Mouse (Mus musculus) stomach, embryonic 14.5 days (tissue): ENCODE results near the gene Eapp. TPM values are rescaled to one million over a fixed set of nuclear protein-coding genes. Genes with fewer than 3 reads are reported as not detected.

Experiments used
- ATAC-seq: fragments of 200-750 bp; cut with Nextera tagmentation; 2 replicates; pipeline ENCODE4 v1.8.0; 2017; ENCODE audit warnings: low read depth, moderate TSS enrichment; ENCODE audit not compliant: insufficient number of reproducible peaks, insufficient read depth, low FRiP score
- H3K27ac ChIP-seq: fragments of 300-500 bp; sonication (generic); 2 replicates; pipeline ENCODE4 v1.5.1; 2014; ENCODE audit warnings: mild to moderate bottlenecking, low read length, moderate library complexity, mixed read lengths
- H3K27me3 ChIP-seq: fragments of 300-500 bp; sonication (generic); 2 replicates; pipeline ENCODE4 v1.6.1; 2014; ENCODE audit warnings: low read length, control low read depth, mixed read lengths; ENCODE audit not compliant: control insufficient read depth, insufficient read depth
- H3K36me3 ChIP-seq: fragments of 300-500 bp; sonication (generic); 2 replicates; pipeline ENCODE4 v1.6.1; 2014; ENCODE audit warnings: mild to moderate bottlenecking, control low read depth, low read length, moderate library complexity, mixed read lengths; ENCODE audit not compliant: control insufficient read depth, insufficient read depth
- H3K4me1 ChIP-seq: fragments of 300-500 bp; sonication (generic); 2 replicates; pipeline ENCODE4 v1.6.1; 2014; ENCODE audit warnings: low read length, control low read depth, mixed read lengths; ENCODE audit not compliant: control insufficient read depth, insufficient read depth
- H3K4me2 ChIP-seq: fragments of 300-500 bp; sonication (generic); replicated peaks from 2 replicates; pipeline ENCODE4 v1.6.1; 2014; ENCODE audit warnings: low read depth, low read length, control low read depth
- H3K4me3 ChIP-seq: fragments of 300-500 bp; sonication (generic); 2 replicates; pipeline ENCODE4 v1.5.1; 2014; ENCODE audit warnings: low read depth, low read length, control low read depth
- H3K9ac ChIP-seq: fragments of 300-500 bp; sonication (generic); replicated peaks from 2 replicates; pipeline ENCODE4 v1.6.1; 2014; ENCODE audit warnings: low read depth, mild to moderate bottlenecking, control low read depth, low read length, moderate library complexity, mixed read lengths
- H3K9me3 ChIP-seq: fragments of 300-500 bp; sonication (generic); 2 replicates; pipeline ENCODE4 v1.6.1; 2016; ENCODE audit warnings: low read depth, low read length, control low read depth; ENCODE audit not compliant: control insufficient read depth
- WGBS: fragments of 180-500 bp; shearing (Covaris S2); extraction: QIAGEN DNeasy Blood & Tissue Kit; methylation state at CpG from one replicate; pipeline ENCODE4 v1.1.7; 2014; 5-methylcytosine and 5-hydroxymethylcytosine counted together
- polyA plus RNA-seq: library from polyadenylated mRNA; unstranded; fragments of >200 nt; fragmentation: Nextera tagmentation; extraction: Ambion mirVana; gene quantifications from 2 replicates; pipeline ENCODE4 v1.2.1, GENCODE M21; 2014

Gene Eapp
- polyA plus RNA-seq, 1 experiment from 2014 or later, result 70.9 TPM

- peaks cover 13% of the 10 kb centered on the region; the same call in 1 of the 2 replicates for H3K4me1 ChIP-seq
- no peaks in the 10 kb centered on the region for H3K9me3 ChIP-seq
- H3K36me3 ChIP-seq, result peaks cover 4% of the 10 kb centered on the region; the same call in 1 of the 2 replicates
- WGBS, result 51% methylated on average over 4 of the region's 4 CpGs
- H3K4me3 ChIP-seq, result peak overlapping the region; percentile 69; the same call in 1 of the 2 replicates
- no peak for ATAC-seq
- peak overlapping the region; percentile 56; the same call in 1 of the 2 replicates for H3K4me2 ChIP-seq
- no peaks in the 10 kb centered on the region for H3K27me3 ChIP-seq
- no peak overlapping the region for H3K9ac ChIP-seq
- no peak overlapping the region for H3K27ac ChIP-seq
These were observed 41.6 kb downstream of the Eapp start for GRCm38 (mm10) chr12:54654141-54654540.

GRCm38 (mm10) chr12:54652346-54652745 is 43.4 kb downstream of the Eapp start:
- Histone ChIP-seq H3K27me3 (no peaks in the 10 kb centered on the region), H3K4me3 (no peak overlapping the region), H3K4me1 (peaks cover 13% of the 10 kb centered on the region; the same call in 1 of the 2 replicates), H3K4me2 (no peak overlapping the region), H3K36me3 (peaks cover 7% of the 10 kb centered on the region), H3K9me3 (no peaks in the 10 kb centered on the region), H3K27ac (no peak overlapping the region), H3K9ac (no peak overlapping the region)
- ATAC-seq, result no peak
- WGBS, result 81% methylated on average over 12 of the region's 12 CpGs

DNA sequence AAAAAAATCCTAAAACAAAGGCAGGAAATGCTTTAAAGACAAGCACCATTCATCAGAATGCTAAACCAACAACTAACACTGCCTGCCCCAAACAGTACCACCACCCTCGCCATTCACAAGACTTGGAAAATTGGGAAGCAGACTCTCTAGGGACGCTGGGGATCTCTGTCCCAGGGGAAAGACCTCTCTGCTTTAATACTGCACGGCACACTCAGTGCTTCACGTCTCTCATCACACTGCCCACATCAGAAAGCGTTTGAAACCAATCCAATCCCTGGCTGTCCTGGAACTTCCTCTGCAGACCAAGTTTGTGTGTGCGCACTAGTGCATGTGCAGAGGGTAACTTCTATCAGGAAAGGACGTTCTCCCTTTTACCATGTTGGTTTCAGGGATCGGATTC is 43.9 kb downstream of the Eapp start:
- H3K27ac ChIP-seq, result no peak overlapping the region
- no peak overlapping the region for H3K9ac ChIP-seq
- no peaks in the 10 kb centered on the region for H3K9me3 ChIP-seq
- no peak overlapping the region for H3K4me2 ChIP-seq
- ATAC-seq, result no peak
- H3K27me3 ChIP-seq, result no peaks in the 10 kb centered on the region
- no peak overlapping the region for H3K4me3 ChIP-seq
- 69% methylated on average over 8 of the region's 8 CpGs for WGBS
- peaks cover 13% of the 10 kb centered on the region; the same call in 1 of the 2 replicates for H3K4me1 ChIP-seq
- H3K36me3 ChIP-seq, result peaks cover 12% of the 10 kb centered on the region

GRCm38 (mm10) chr12:54651158-54651557 is 44.5 kb downstream of the Eapp start:
- H3K4me3 ChIP-seq, result no peak overlapping the region
- ATAC-seq, result no peak
- no peaks in the 10 kb centered on the region for H3K9me3 ChIP-seq
- H3K36me3 ChIP-seq, result peaks cover 17% of the 10 kb centered on the region
- H3K9ac ChIP-seq, result no peak overlapping the region
- WGBS, result 20% methylated on average over 1 of the region's 1 CpGs
- H3K4me1 ChIP-seq, result peaks cover 13% of the 10 kb centered on the region; the same call in 1 of the 2 replicates
- H3K27me3 ChIP-seq, result no peaks in the 10 kb centered on the region
- H3K4me2 ChIP-seq, result no peak overlapping the region
- no peak overlapping the region for H3K27ac ChIP-seq

GRCm38 (mm10) chr12:54644947-54645346 is 50.8 kb downstream of the Eapp start:
- Histone ChIP-seq H3K36me3 (peaks cover 14% of the 10 kb centered on the region), H3K27me3 (no peaks in the 10 kb centered on the region), H3K4me3 (no peak overlapping the region), H3K27ac (no peak overlapping the region), H3K9ac (no peak overlapping the region), H3K4me1 (no peaks in the 10 kb centered on the region), H3K4me2 (no peak overlapping the region), H3K9me3 (no peaks in the 10 kb centered on the region)
- no peak for ATAC-seq
- WGBS, result 76% methylated on average over 2 of the region's 2 CpGs

GRCm38 (mm10) chr12:54643320-54643892 is 52.3 kb downstream of the Eapp start:
- Histone ChIP-seq H3K4me2 (no peak overlapping the region), H3K4me1 (no peaks in the 10 kb centered on the region), H3K27me3 (no peaks in the 10 kb centered on the region), H3K27ac (no peak overlapping the region), H3K36me3 (peaks cover 13% of the 10 kb centered on the region), H3K9me3 (no peaks in the 10 kb centered on the region), H3K9ac (no peak overlapping the region), H3K4me3 (no peak overlapping the region)
- 29% methylated on average over 5 of the region's 5 CpGs for WGBS
- ATAC-seq, result no peak

GRCm38 (mm10) chr12:54641374-54641773 is 54.3 kb downstream of the Eapp start:
- Histone ChIP-seq H3K36me3 (0 out of 2 replicates have a peak, but pooled peaks cover 2% of the 10 kb centered on the region), H3K27me3 (no peaks in the 10 kb centered on the region), H3K4me1 (no peaks in the 10 kb centered on the region), H3K4me2 (no peak overlapping the region), H3K4me3 (no peak overlapping the region), H3K9ac (no peak overlapping the region), H3K9me3 (no peaks in the 10 kb centered on the region), H3K27ac (no peak overlapping the region)
- no peak for ATAC-seq
- over 99% methylated on average over 4 of the region's 4 CpGs for WGBS

DNA sequence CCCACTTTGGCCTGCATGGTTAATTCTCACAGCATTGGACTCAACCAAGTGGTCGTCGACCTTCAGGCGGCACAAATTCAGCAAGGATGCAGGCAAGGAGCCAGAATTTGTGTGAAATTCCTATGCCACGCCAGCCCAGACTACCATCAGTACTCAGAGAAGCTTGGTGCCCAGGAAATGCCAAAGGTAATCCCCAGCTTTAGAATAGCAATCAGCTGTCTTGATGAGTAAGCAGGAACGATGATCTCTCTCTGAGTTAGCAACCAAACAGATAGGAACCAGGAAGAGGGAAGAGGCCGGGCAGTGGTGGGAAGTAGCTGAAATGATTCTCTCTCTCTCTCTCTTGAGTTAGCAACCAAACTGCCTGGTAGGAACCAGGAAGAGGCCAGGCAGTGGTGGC is 55.4 kb downstream of the Eapp start:
- Histone ChIP-seq H3K27me3 (no peaks in the 10 kb centered on the region), H3K9ac (no peak overlapping the region), H3K9me3 (no peaks in the 10 kb centered on the region), H3K4me3 (no peak overlapping the region), H3K4me1 (no peaks in the 10 kb centered on the region), H3K36me3 (no peaks in the 10 kb centered on the region), H3K27ac (no peak overlapping the region), H3K4me2 (no peak overlapping the region)
- no peak for ATAC-seq
- WGBS, result 91% methylated on average over 6 of the region's 6 CpGs

GRCm38 (mm10) chr12:54637033-54637432 is 58.7 kb downstream of the Eapp start:
- ATAC-seq, result no peak
- no peak overlapping the region for H3K9ac ChIP-seq
- no peak overlapping the region for H3K4me3 ChIP-seq
- H3K4me2 ChIP-seq, result no peak overlapping the region
- H3K9me3 ChIP-seq, result no peaks in the 10 kb centered on the region
- H3K4me1 ChIP-seq, result no peaks in the 10 kb centered on the region
- WGBS, result 66% methylated on average over 1 of the region's 1 CpGs
- no peaks in the 10 kb centered on the region for H3K27me3 ChIP-seq
- H3K36me3 ChIP-seq, result no peaks in the 10 kb centered on the region
- H3K27ac ChIP-seq, result no peak overlapping the region
